ENCODE assay signal across 18 mouse cellular contexts in genomic region chr5:102726985-102727384, GRCm38 (mm10).
A peak's percentile ranks its signal among the peaks of the same experiment; 100 is the strongest.
DNase-seq lines count a peak whose midpoint lies in the region; ATAC-seq and TF ChIP-seq lines count a peak whose summit lies in the region.
"Had no signal": no experiment of that assay in that cellular context is flagged by ENCODE, and none has a peak within 500 bp of the region (broad histone marks: within the 10 kb centered on the region; RNA-seq: fewer than 3 reads in every experiment).

No protein-coding gene starts in this region.

- ATAC-seq in heart, embryonic 13.5 days (ENCODE audit: extremely low read depth, insufficient number of reproducible peaks, low FRiP score, low TSS enrichment): no peak
- ATAC-seq in heart, embryonic 11.5 days (replicated peaks; ENCODE audit: insufficient number of reproducible peaks, low FRiP score, low TSS enrichment): no peak
- no peak for ATAC-seq in liver, embryonic 12.5 days
- peak; percentile 65; the same call in 1 of the 2 replicates for ATAC-seq in limb, embryonic 14.5 days (ENCODE audit: low FRiP score, low read depth)
- ATAC-seq: liver, postnatal 0 days; midbrain, embryonic 15.5 days had no signal

- no peak for TF ChIP-seq POLR2A in liver, adult 2 months (IDR thresholded peaks at IDR 0.05; ENCODE audit: extremely low read depth, insufficient read depth, low read length)
- no peak for TF ChIP-seq POLR2A in limb, embryonic 14.5 days (IDR thresholded peaks at IDR 0.05; ENCODE audit: borderline replicate concordance, extremely low read depth, insufficient read depth, insufficient read length)

- H3K4me2 ChIP-seq in heart, embryonic 13.5 days: no peak overlapping the region
- no peak overlapping the region for H3K4me2 ChIP-seq in heart, embryonic 11.5 days
- H3K4me2 ChIP-seq in liver, embryonic 12.5 days: no peak overlapping the region
- no peak overlapping the region for H3K4me2 ChIP-seq in limb, embryonic 14.5 days (replicated peaks; ENCODE audit: low read depth, low read length, severe bottlenecking)
- H3K4me2 ChIP-seq: embryonic facial prominence, embryonic 12.5 days; forebrain, embryonic 12.5 days; midbrain, embryonic 15.5 days had no signal

- no peak overlapping the region for H3K4me3 ChIP-seq in heart, embryonic 13.5 days
- no peak overlapping the region for H3K4me3 ChIP-seq in heart, embryonic 11.5 days (ENCODE audit: low read depth, low read length)
- H3K4me3 ChIP-seq in liver, adult 2 months (ENCODE audit: insufficient read depth, low read depth, low read length): no peak overlapping the region
- no peak overlapping the region for H3K4me3 ChIP-seq in liver, embryonic 12.5 days
- H3K4me3 ChIP-seq in limb, embryonic 14.5 days (replicated peaks; ENCODE audit: low read length): no peak overlapping the region
- H3K4me3 ChIP-seq: embryonic facial prominence, embryonic 12.5 days; forebrain, embryonic 12.5 days; midbrain, embryonic 15.5 days; stomach, embryonic 15.5 days had no signal

- H3K9ac ChIP-seq in heart, embryonic 13.5 days: no peak overlapping the region
- H3K9ac ChIP-seq in heart, embryonic 11.5 days (ENCODE audit: low read depth, low read length): no peak overlapping the region
- no peak overlapping the region for H3K9ac ChIP-seq in liver, adult 2 months (ENCODE audit: low read depth, low read length)
- no peak overlapping the region for H3K9ac ChIP-seq in liver, embryonic 12.5 days
- no peak overlapping the region for H3K9ac ChIP-seq in limb, embryonic 14.5 days (ENCODE audit: low read depth, low read length, severe bottlenecking)
- H3K9ac ChIP-seq: embryonic facial prominence, embryonic 12.5 days; forebrain, embryonic 12.5 days; liver, postnatal 0 days; midbrain, embryonic 15.5 days; stomach, embryonic 15.5 days had no signal

- H3K9me3 ChIP-seq in heart, embryonic 13.5 days: no peaks in the 10 kb centered on the region
- no peaks in the 10 kb centered on the region for H3K9me3 ChIP-seq in heart, embryonic 11.5 days (replicated peaks; ENCODE audit: control insufficient read depth, low read length)
- H3K9me3 ChIP-seq in liver, embryonic 12.5 days (replicated peaks): no peaks in the 10 kb centered on the region
- H3K9me3 ChIP-seq in limb, embryonic 14.5 days (ENCODE audit: control insufficient read depth, low read length): no peaks in the 10 kb centered on the region
- H3K9me3 ChIP-seq: embryonic facial prominence, embryonic 12.5 days; forebrain, embryonic 12.5 days; midbrain, embryonic 15.5 days; stomach, embryonic 15.5 days had no signal

- H3K4me1 ChIP-seq in heart, embryonic 13.5 days: peaks cover 18% of the 10 kb centered on the region
- H3K4me1 ChIP-seq in heart, embryonic 11.5 days (ENCODE audit: control insufficient read depth, insufficient read depth, low read length): no peaks in the 10 kb centered on the region
- 0 out of 2 replicates have a peak, but pooled peaks cover 1% of the 10 kb centered on the region for H3K4me1 ChIP-seq in liver, adult 2 months (ENCODE audit: control insufficient read depth, insufficient read depth, low read length)
- H3K4me1 ChIP-seq in liver, embryonic 12.5 days: no peaks in the 10 kb centered on the region
- H3K4me1 ChIP-seq in limb, embryonic 14.5 days (ENCODE audit: control insufficient read depth, insufficient read depth, low read length): peaks cover 22% of the 10 kb centered on the region
- H3K4me1 ChIP-seq: embryonic facial prominence, embryonic 12.5 days; forebrain, embryonic 12.5 days; midbrain, embryonic 15.5 days had no signal

- no peaks in the 10 kb centered on the region; the same call in 1 of the 2 replicates for H3K79me2 ChIP-seq in liver, adult 2 months (ENCODE audit: control insufficient read depth, insufficient read depth, low read length)

- no peak for TF ChIP-seq CTCF in liver, adult 2 months (IDR thresholded peaks at IDR 0.05; ENCODE audit: low read depth, low read length)

- no peaks in the 10 kb centered on the region for H3K27me3 ChIP-seq in heart, embryonic 13.5 days (replicated peaks)
- no peaks in the 10 kb centered on the region for H3K27me3 ChIP-seq in heart, embryonic 11.5 days (ENCODE audit: control insufficient read depth, insufficient read depth, low read length)
- no peaks in the 10 kb centered on the region for H3K27me3 ChIP-seq in liver, adult 2 months (ENCODE audit: control insufficient read depth, insufficient read depth, low read length)
- no peaks in the 10 kb centered on the region for H3K27me3 ChIP-seq in liver, embryonic 12.5 days (replicated peaks)
- no peaks in the 10 kb centered on the region for H3K27me3 ChIP-seq in limb, embryonic 14.5 days (ENCODE audit: control insufficient read depth, insufficient read depth, low read length)
- H3K27me3 ChIP-seq: embryonic facial prominence, embryonic 12.5 days; forebrain, embryonic 12.5 days; midbrain, embryonic 15.5 days; stomach, embryonic 15.5 days had no signal

- H3K27ac ChIP-seq in heart, embryonic 13.5 days (replicated peaks): peak overlapping the region; percentile 39; the same call in 1 of the 2 replicates
- H3K27ac ChIP-seq in heart, embryonic 11.5 days (ENCODE audit: low read depth, low read length): no peak overlapping the region
- H3K27ac ChIP-seq in liver, adult 2 months (replicated peaks; ENCODE audit: insufficient read depth, low read depth, low read length): no peak overlapping the region
- H3K27ac ChIP-seq in liver, embryonic 12.5 days: no peak overlapping the region
- H3K27ac ChIP-seq in limb, embryonic 14.5 days (replicated peaks; ENCODE audit: low read depth, low read length): no peak overlapping the region
- H3K27ac ChIP-seq: embryonic facial prominence, embryonic 12.5 days; forebrain, embryonic 12.5 days; midbrain, embryonic 15.5 days; stomach, embryonic 15.5 days had no signal

- no peaks in the 10 kb centered on the region for H3K36me3 ChIP-seq in heart, embryonic 13.5 days
- no peaks in the 10 kb centered on the region for H3K36me3 ChIP-seq in heart, embryonic 11.5 days (ENCODE audit: control insufficient read depth, insufficient read depth, low read length)
- H3K36me3 ChIP-seq in liver, adult 2 months (ENCODE audit: control insufficient read depth, insufficient read depth, low read length): no peaks in the 10 kb centered on the region
- H3K36me3 ChIP-seq in liver, embryonic 12.5 days: no peaks in the 10 kb centered on the region
- no peaks in the 10 kb centered on the region for H3K36me3 ChIP-seq in limb, embryonic 14.5 days (ENCODE audit: control insufficient read depth, insufficient read depth, low read length)
- H3K36me3 ChIP-seq: embryonic facial prominence, embryonic 12.5 days; forebrain, embryonic 12.5 days; midbrain, embryonic 15.5 days; stomach, embryonic 15.5 days had no signal

- 56% methylated on average over 4 of the region's 4 CpGs for WGBS in heart, embryonic 13.5 days
- WGBS in heart, embryonic 11.5 days (ENCODE audit: insufficient replicate concordance): 67% methylated on average over 4 of the region's 4 CpGs
- 82% methylated on average over 4 of the region's 4 CpGs for WGBS in liver, adult 2 months
- 69% methylated on average over 4 of the region's 4 CpGs for WGBS in liver, embryonic 12.5 days (ENCODE audit: insufficient replicate concordance)
- 49% methylated on average over 4 of the region's 4 CpGs for WGBS in limb, embryonic 14.5 days

- DNase-seq in liver, adult 2 months (ENCODE audit: extremely low read depth, low read depth, low spot score): peak; percentile 20
- DNase-seq in NIH3T3 (ENCODE audit: low read depth): peak; percentile 62
- DNase-seq in limb, embryonic 14.5 days (ENCODE audit: low spot score): peak; percentile 63
- DNase-seq in urinary bladder, adult 18-20 months (ENCODE audit: low spot score in 2 of 2): no peak
- DNase-seq in gastrocnemius, adult 18-20 months (ENCODE audit: low spot score): no peak
- DNase-seq: adrenal gland, postnatal 25 days; cerebellum, adult 18-20 months; gastrocnemius, postnatal 14 days; liver, postnatal 0 days; right cerebral cortex, postnatal 14 days; thymus, postnatal 4 days had no signal

Comparison
In these comparisons a context has a peak if more than half of its experiments do, and no peak if none do; other contexts are left out.
1. DNase-seq: peak in liver, adult 2 months (single experiment), NIH3T3 (single experiment) and limb, embryonic 14.5 days (single experiment); none in urinary bladder, adult 18-20 months (0 of 2) and gastrocnemius, adult 18-20 months (single experiment).